ENCODE assay signal across 25 mouse cellular contexts in genomic region chr2:125511898-125512297, GRCm38 (mm10). TPM values are rescaled to one million over a fixed set of nuclear protein-coding genes. Genes with fewer than 3 reads are reported as not detected.
DNase-seq lines count a peak whose midpoint lies in the region; ATAC-seq and TF ChIP-seq lines count a peak whose summit lies in the region.
"Had no signal": no experiment of that assay in that cellular context is flagged by ENCODE, and none has a peak within 500 bp of the region (broad histone marks: within the 10 kb centered on the region; RNA-seq: fewer than 3 reads in every experiment).

No protein-coding gene starts in this region.

- H3K36me3 ChIP-seq in heart, embryonic 11.5 days (ENCODE audit: control insufficient read depth, insufficient read depth, low read length) = no peaks in the 10 kb centered on the region
- H3K36me3 ChIP-seq in heart, postnatal 0 days (replicated peaks; ENCODE audit: control insufficient read depth, insufficient read depth, low read length) = no peaks in the 10 kb centered on the region
- H3K36me3 ChIP-seq: embryonic facial prominence, embryonic 10.5 days; embryonic facial prominence, embryonic 12.5 days; G1E had no signal

- intact Hi-C loops in heart, postnatal 25 days (cut with DNase I) = no loop called here

- WGBS in heart, embryonic 11.5 days (ENCODE audit: insufficient replicate concordance) = 55% methylated on average over 4 of the region's 4 CpGs
- 51% methylated on average over 4 of the region's 4 CpGs for WGBS in heart, postnatal 0 days

- DNase-seq in heart, adult 11 months = peak; percentile 95
- DNase-seq in heart, adult 9 months (ENCODE audit: low spot score in 2 of 2) = peak; percentile 54 to 60
- no peak for DNase-seq in heart, postnatal 25 days (ENCODE audit: low spot score)
- peak; percentile 33 for DNase-seq in heart, postnatal 0 days (ENCODE audit: low spot score)
- peak; percentile 46 for DNase-seq in heart, postnatal 4 days
- DNase-seq in retina, postnatal 1 day = no peak
- no peak for DNase-seq in kidney, postnatal 10 days
- DNase-seq: adrenal gland, adult 8-10 months; adrenal gland, postnatal 14 days; adrenal gland, postnatal 36 days; B cell, adult 2 months; cerebellum, adult 11-12 months; cerebellum, adult 2 months; cerebellum, adult 9-10 months; cerebellum, postnatal 10 days; cerebellum, postnatal 25 days had no signal

- H3K9ac ChIP-seq in heart, embryonic 11.5 days (ENCODE audit: low read depth, low read length) = no peak overlapping the region
- no peak overlapping the region for H3K9ac ChIP-seq in heart, postnatal 0 days (replicated peaks; ENCODE audit: low read depth, low read length)
- H3K9ac ChIP-seq: embryonic facial prominence, embryonic 12.5 days; forebrain, embryonic 13.5 days had no signal

- no peak overlapping the region for H3K4me2 ChIP-seq in heart, embryonic 11.5 days
- no peak overlapping the region for H3K4me2 ChIP-seq in heart, postnatal 0 days (ENCODE audit: low read depth, low read length)
- H3K4me2 ChIP-seq: embryonic facial prominence, embryonic 12.5 days; forebrain, embryonic 13.5 days had no signal

- H3K4me3 ChIP-seq in heart, embryonic 11.5 days (ENCODE audit: low read depth, low read length) = no peak overlapping the region
- H3K4me3 ChIP-seq in heart, postnatal 0 days (ENCODE audit: low read depth, low read length) = no peak overlapping the region
- H3K4me3 ChIP-seq: embryonic facial prominence, embryonic 10.5 days; embryonic facial prominence, embryonic 12.5 days; forebrain, embryonic 13.5 days had no signal

- TF ChIP-seq CTCF in heart, postnatal 0 days (IDR thresholded peaks at IDR 0.05; ENCODE audit: low read depth) = no peak

- peaks cover 18% of the 10 kb centered on the region; the same call in 1 of the 2 replicates for H3K4me1 ChIP-seq in heart, embryonic 11.5 days (ENCODE audit: control insufficient read depth, insufficient read depth, low read length)
- peaks cover 17% of the 10 kb centered on the region for H3K4me1 ChIP-seq in heart, postnatal 0 days (ENCODE audit: control insufficient read depth, insufficient read depth)

- TF ChIP-seq EP300 in heart, postnatal 0 days (IDR thresholded peaks at IDR 0.05; ENCODE audit: low read depth) = no peak

- H3K9me3 ChIP-seq in heart, embryonic 11.5 days (replicated peaks; ENCODE audit: control insufficient read depth, low read length) = no peaks in the 10 kb centered on the region
- no peaks in the 10 kb centered on the region for H3K9me3 ChIP-seq in heart, postnatal 0 days (replicated peaks; ENCODE audit: control insufficient read depth, low read length)
- H3K9me3 ChIP-seq: embryonic facial prominence, embryonic 10.5 days; embryonic facial prominence, embryonic 12.5 days; forebrain, embryonic 13.5 days; G1E had no signal

- H3K27ac ChIP-seq in heart, embryonic 11.5 days (ENCODE audit: low read depth, low read length) = no peak overlapping the region
- no peak overlapping the region for H3K27ac ChIP-seq in heart, postnatal 0 days (ENCODE audit: low read depth)
- H3K27ac ChIP-seq: embryonic facial prominence, embryonic 10.5 days; embryonic facial prominence, embryonic 12.5 days; forebrain, embryonic 13.5 days had no signal

- H3K27me3 ChIP-seq in heart, embryonic 11.5 days (ENCODE audit: control insufficient read depth, insufficient read depth, low read length) = no peaks in the 10 kb centered on the region
- H3K27me3 ChIP-seq in heart, postnatal 0 days (ENCODE audit: control insufficient read depth, insufficient read depth, low read length) = peaks cover 8% of the 10 kb centered on the region; the same call in 1 of the 2 replicates
- H3K27me3 ChIP-seq: CH12.LX; embryonic facial prominence, embryonic 12.5 days; Patski had no signal

- no peak for ATAC-seq in heart, embryonic 11.5 days (replicated peaks; ENCODE audit: insufficient number of reproducible peaks, low FRiP score, low TSS enrichment)
- ATAC-seq in heart, postnatal 0 days (ENCODE audit: insufficient read depth, low read depth) = peak; percentile 39; the same call in 1 of the 2 replicates
- ATAC-seq: activated CD4-positive, CD25-positive, alpha-beta regulatory T cell, adult 4 months; CD4-positive, CD25-positive, alpha-beta regulatory T cell, adult 4 months; forebrain, embryonic 13.5 days; Patski had no signal

RNA-seq across cellular contexts. Expression of gene Fbn1, which starts 4.1 kb away (rescaled TPM):
- polyA plus RNA-seq in heart, embryonic 11.5 days (2014; fragmentation: Nextera tagmentation; extraction: Ambion mirVana) = 28.5 and 31.9 TPM in 2 replicates
- 10 to 100 TPM; 74.5 to 83.0 TPM for total RNA-seq in heart, postnatal 25 days (2021)
- 101 and 127 TPM in 2 replicates for total RNA-seq in heart, postnatal 0 days (2014; rRNA removed; ENCODE audit: low replicate concordance)
- polyA plus RNA-seq in heart, postnatal 0 days (2015; fragmentation: Nextera tagmentation; extraction: Ambion mirVana) = 11.7 and 12.7 TPM in 2 replicates
- total RNA-seq in heart, postnatal 4 days (2021) = 100 to 1,000 TPM; 223 to 241 TPM
- polyA plus RNA-seq: activated CD4-positive, CD25-positive, alpha-beta regulatory T cell, adult 4 months; CD4-positive, CD25-positive, alpha-beta regulatory T cell, adult 4 months; G1E had no signal

RNA-seq across cellular contexts. Expression of gene Gm9913, which starts 7.0 kb away (rescaled TPM):
- polyA plus RNA-seq in heart, embryonic 11.5 days (2014; fragmentation: Nextera tagmentation; extraction: Ambion mirVana) = 0.42 and 0.45 TPM in 2 replicates
- total RNA-seq in heart, postnatal 25 days (2021) = under 1 TPM; 0.08 to 0.42 TPM
- total RNA-seq in heart, postnatal 0 days (2014; rRNA removed; ENCODE audit: low replicate concordance) = not detected in 2 replicates
- polyA plus RNA-seq in heart, postnatal 0 days (2015; fragmentation: Nextera tagmentation; extraction: Ambion mirVana) = 0.42 and 0.51 TPM in 2 replicates
- under 1 TPM; 0.57 to 0.65 TPM for total RNA-seq in heart, postnatal 4 days (2021)
- total RNA-seq: adrenal gland, postnatal 36 days; CH12.LX; G1E had no signal
- polyA plus RNA-seq: activated CD4-positive, CD25-positive, alpha-beta regulatory T cell, adult 4 months; CD4-positive, CD25-positive, alpha-beta regulatory T cell, adult 4 months; forebrain, embryonic 13.5 days; G1E had no signal

Comparison
In these comparisons a context has a peak if more than half of its experiments do, and no peak if none do; other contexts are left out.
1. DNase-seq: peak in heart, adult 11 months (single experiment), heart, adult 9 months (2 of 2), heart, postnatal 0 days (single experiment) and heart, postnatal 4 days (single experiment); none in heart, postnatal 25 days (single experiment), retina, postnatal 1 day (single experiment) and kidney, postnatal 10 days (single experiment).